Mouse (Mus musculus) forebrain, embryonic 13.5 days (tissue): ENCODE results near the gene P2rx1. TPM values are rescaled to one million over a fixed set of nuclear protein-coding genes. Genes with fewer than 3 reads are reported as not detected.

Source experiments
- ATAC-seq: fragments of 200-750 bp; cut with Nextera tagmentation; 2 replicates; pipeline ENCODE4 v1.8.0; 2017
- H3K27ac ChIP-seq: fragments of 300-500 bp; sonication (generic); 2 replicates; pipeline ENCODE4 v1.5.1; 2015; ENCODE audit warnings: inconsistent platforms, mild to moderate bottlenecking, moderate library complexity
- H3K27me3 ChIP-seq: fragments of 300-500 bp; sonication (generic); 2 replicates; pipeline ENCODE4 v1.6.1; 2015; ENCODE audit warnings: mild to moderate bottlenecking, inconsistent platforms
- H3K36me3 ChIP-seq: fragments of 300-500 bp; sonication (generic); 2 replicates; pipeline ENCODE4 v1.6.1; 2015; ENCODE audit warnings: mild to moderate bottlenecking, inconsistent platforms; ENCODE audit not compliant: poor library complexity, severe bottlenecking
- H3K4me1 ChIP-seq: fragments of 300-500 bp; sonication (generic); 2 replicates; pipeline ENCODE4 v1.6.1; 2015; ENCODE audit warnings: inconsistent platforms
- H3K4me2 ChIP-seq: fragments of 300-500 bp; sonication (generic); 2 replicates; pipeline ENCODE4 v1.6.1; 2015; ENCODE audit warnings: inconsistent platforms, mild to moderate bottlenecking, moderate library complexity
- H3K4me3 ChIP-seq: fragments of 300-500 bp; sonication (generic); 2 replicates; pipeline ENCODE4 v1.5.1; 2015; ENCODE audit warnings: mild to moderate bottlenecking, inconsistent platforms
- H3K9ac ChIP-seq: fragments of 300-500 bp; sonication (generic); 2 replicates; pipeline ENCODE4 v1.6.1; 2015; ENCODE audit warnings: mild to moderate bottlenecking, inconsistent platforms
- H3K9me3 ChIP-seq: fragments of 300-500 bp; sonication (generic); replicated peaks from 2 replicates; pipeline ENCODE4 v1.6.1; 2016; ENCODE audit warnings: inconsistent platforms
- WGBS: fragments of 180-500 bp; shearing (Covaris S2); methylation state at CpG from one replicate; pipeline ENCODE4 v1.1.7; 2015; 5-methylcytosine and 5-hydroxymethylcytosine counted together
- polyA plus RNA-seq: library from polyadenylated mRNA; unstranded; fragments of >200 nt; fragmentation: Nextera tagmentation; extraction: Ambion mirVana; gene quantifications from 2 replicates; pipeline ENCODE4 v1.2.1, GENCODE M21; 2015

The P2rx1 gene
- 0.25 and 0.46 TPM in 2 replicates for polyA plus RNA-seq

GRCm38 (mm10) chr11:72998771-72999170 is at the start of gene P2rx1:
P2rx1 (plus strand) TSS chr11:72999103.
- H3K9me3 ChIP-seq: no peaks in the 10 kb centered on the region
- H3K4me1 ChIP-seq: no peaks in the 10 kb centered on the region
- no peak within 1 kb of the TSS for H3K4me2 ChIP-seq
- 60% methylated on average over 7 of the region's 8 CpGs for WGBS
- no peak within 1 kb of the TSS for H3K4me3 ChIP-seq
- H3K9ac ChIP-seq: no peak within 1 kb of the TSS
- no peak within 1 kb of the TSS for H3K27ac ChIP-seq
- no peaks in the 10 kb centered on the region; the same call in none of the 2 replicates for H3K27me3 ChIP-seq
- no peaks in the 10 kb centered on the region for H3K36me3 ChIP-seq
- ATAC-seq: no peak

- Histone ChIP-seq H3K27ac (no peak overlapping the region), H3K9ac (no peak overlapping the region), H3K4me1 (no peaks in the 10 kb centered on the region), H3K4me2 (no peak overlapping the region), H3K4me3 (no peak overlapping the region), H3K27me3 (no peaks in the 10 kb centered on the region), H3K36me3 (no peaks in the 10 kb centered on the region), H3K9me3 (no peaks in the 10 kb centered on the region)
- 77% methylated on average over 22 of the region's 22 CpGs for WGBS
- ATAC-seq: no peak
Measured at GRCm38 (mm10) chr11:72951137-72952000, 47.5 kb upstream of the P2rx1 start.

GRCm38 (mm10) chr11:72952226-72952625 is 46.7 kb upstream of the P2rx1 start:
- ATAC-seq: no peak
- H3K4me1 ChIP-seq: no peaks in the 10 kb centered on the region
- no peak overlapping the region for H3K9ac ChIP-seq
- no peak overlapping the region for H3K27ac ChIP-seq
- no peak overlapping the region for H3K4me3 ChIP-seq
- no peaks in the 10 kb centered on the region for H3K9me3 ChIP-seq
- WGBS: 63% methylated on average over 3 of the region's 3 CpGs
- no peaks in the 10 kb centered on the region for H3K27me3 ChIP-seq
- H3K4me2 ChIP-seq: no peak overlapping the region
- no peaks in the 10 kb centered on the region for H3K36me3 ChIP-seq

GRCm38 (mm10) chr11:72952697-72953096 is 46.2 kb upstream of the P2rx1 start:
- WGBS: 92% methylated on average over 6 of the region's 6 CpGs
- H3K4me1 ChIP-seq: no peaks in the 10 kb centered on the region
- H3K9ac ChIP-seq: no peak overlapping the region
- H3K4me3 ChIP-seq: no peak overlapping the region
- no peak overlapping the region for H3K27ac ChIP-seq
- H3K9me3 ChIP-seq: no peaks in the 10 kb centered on the region
- H3K4me2 ChIP-seq: no peak overlapping the region
- H3K36me3 ChIP-seq: no peaks in the 10 kb centered on the region
- no peak for ATAC-seq
- no peaks in the 10 kb centered on the region for H3K27me3 ChIP-seq

GRCm38 (mm10) chr11:72953116-72953439 is 45.8 kb upstream of the P2rx1 start:
- Histone ChIP-seq H3K36me3 (no peaks in the 10 kb centered on the region), H3K4me2 (no peak overlapping the region), H3K9me3 (no peaks in the 10 kb centered on the region), H3K27me3 (no peaks in the 10 kb centered on the region), H3K27ac (no peak overlapping the region), H3K4me3 (no peak overlapping the region), H3K9ac (no peak overlapping the region), H3K4me1 (no peaks in the 10 kb centered on the region)
- WGBS: 68% methylated on average over 1 of the region's 1 CpGs
- no peak for ATAC-seq

- WGBS: 88% methylated on average over 4 of the region's 4 CpGs
- Histone ChIP-seq H3K4me3 (no peak overlapping the region), H3K27ac (no peak overlapping the region), H3K36me3 (no peaks in the 10 kb centered on the region), H3K9me3 (no peaks in the 10 kb centered on the region), H3K4me1 (no peaks in the 10 kb centered on the region), H3K27me3 (no peaks in the 10 kb centered on the region; the same call in 1 of the 2 replicates), H3K4me2 (no peak overlapping the region), H3K9ac (no peak overlapping the region)
- no peak for ATAC-seq
Measured at GRCm38 (mm10) chr11:72953440-72954151, 45.3 kb upstream of the P2rx1 start.

- Histone ChIP-seq H3K27ac (no peak overlapping the region), H3K4me2 (no peak overlapping the region), H3K4me1 (no peaks in the 10 kb centered on the region), H3K9me3 (no peaks in the 10 kb centered on the region), H3K9ac (no peak overlapping the region), H3K27me3 (peaks cover 5% of the 10 kb centered on the region), H3K4me3 (no peak overlapping the region), H3K36me3 (no peaks in the 10 kb centered on the region)
- 84% methylated on average over 4 of the region's 4 CpGs for WGBS
- no peak for ATAC-seq
Measured at GRCm38 (mm10) chr11:72954216-72954615, 44.7 kb upstream of the P2rx1 start.

- 76% methylated on average over 5 of the region's 5 CpGs for WGBS
- no peak overlapping the region for H3K4me2 ChIP-seq
- ATAC-seq: no peak
Measured at GRCm38 (mm10) chr11:72955339-72955974, 43.4 kb upstream of the P2rx1 start.

GRCm38 (mm10) chr11:72957318-72957717 is 41.6 kb upstream of the P2rx1 start:
- Histone ChIP-seq H3K4me3 (no peak overlapping the region), H3K4me2 (no peak overlapping the region), H3K4me1 (peaks cover 9% of the 10 kb centered on the region), H3K27ac (no peak overlapping the region), H3K9ac (no peak overlapping the region), H3K9me3 (no peaks in the 10 kb centered on the region), H3K36me3 (no peaks in the 10 kb centered on the region), H3K27me3 (peaks cover 36% of the 10 kb centered on the region)
- no peak for ATAC-seq
- 63% methylated on average over 2 of the region's 2 CpGs for WGBS

More at GRCm38 (mm10) chr11:72955339-72955974, 43.4 kb upstream of the P2rx1 start:
- H3K4me3 ChIP-seq: no peak overlapping the region
- H3K9ac ChIP-seq: no peak overlapping the region
- no peaks in the 10 kb centered on the region for H3K4me1 ChIP-seq
- no peaks in the 10 kb centered on the region for H3K9me3 ChIP-seq
- no peak overlapping the region for H3K27ac ChIP-seq
- peaks cover 17% of the 10 kb centered on the region for H3K27me3 ChIP-seq
- no peaks in the 10 kb centered on the region for H3K36me3 ChIP-seq

GRCm38 (mm10) chr11:72959924-72960679 is 38.8 kb upstream of the P2rx1 start:
- Histone ChIP-seq H3K27ac (no peak overlapping the region), H3K4me2 (no peak overlapping the region), H3K9ac (no peak overlapping the region), H3K4me3 (no peak overlapping the region), H3K4me1 (peaks cover 9% of the 10 kb centered on the region), H3K27me3 (peaks cover 50% of the 10 kb centered on the region), H3K36me3 (no peaks in the 10 kb centered on the region), H3K9me3 (no peaks in the 10 kb centered on the region)
- no peak for ATAC-seq
- 18% methylated on average over 15 of the region's 15 CpGs for WGBS

GRCm38 (mm10) chr11:72960723-72961071 is 38.2 kb upstream of the P2rx1 start:
- no peaks in the 10 kb centered on the region for H3K9me3 ChIP-seq
- no peak overlapping the region for H3K9ac ChIP-seq
- no peak overlapping the region for H3K27ac ChIP-seq
- peaks cover 50% of the 10 kb centered on the region for H3K27me3 ChIP-seq
- H3K36me3 ChIP-seq: no peaks in the 10 kb centered on the region
- 1% methylated on average over 15 of the region's 15 CpGs for WGBS
- peak overlapping the region; percentile 33 for H3K4me3 ChIP-seq
- peaks cover 9% of the 10 kb centered on the region for H3K4me1 ChIP-seq
- peak overlapping the region; percentile 54 for H3K4me2 ChIP-seq
- no peak for ATAC-seq
